Mouse (Mus musculus): Measurements from ENCODE around the gene Hjurp. TPM values are rescaled to one million over a fixed set of nuclear protein-coding genes. Genes with fewer than 3 reads are reported as not detected.
A peak's percentile ranks its signal among the peaks of the same experiment; 100 is the strongest.

Hjurp gene
- polyA plus RNA-seq, 1 experiment from 2014 or later, result 80.2 TPM

GRCm38 (mm10) chr1:88216551-88216950, 60.9 kb downstream of the Hjurp start:
- DNase-seq, result no peak

GRCm38 (mm10) chr1:88215466-88216380, 61.7 kb downstream of the Hjurp start:
- no peak overlapping the region for H3K4me3 ChIP-seq (replicated peaks; ENCODE audit: low read depth, low read length)
- H3K4me2 ChIP-seq (ENCODE audit: low read length), result no peak overlapping the region
- H3K36me3 ChIP-seq (ENCODE audit: control insufficient read depth, insufficient read depth, low read length), result no peaks in the 10 kb centered on the region
- no peaks in the 10 kb centered on the region for H3K4me1 ChIP-seq (ENCODE audit: control insufficient read depth, insufficient read depth, low read length)
- no peak for ATAC-seq (ENCODE audit: low FRiP score, low TSS enrichment)
- 70% methylated on average over 10 of the region's 10 CpGs for WGBS
- peaks cover 62% of the 10 kb centered on the region for H3K9me3 ChIP-seq (ENCODE audit: control insufficient read depth, low read length)
- no peaks in the 10 kb centered on the region for H3K27me3 ChIP-seq (ENCODE audit: control insufficient read depth, insufficient read depth, low read length)
- H3K27ac ChIP-seq (replicated peaks; ENCODE audit: low read depth, low read length), result no peak overlapping the region
- DNase-seq, result peak; percentile 7
- no peak overlapping the region for H3K9ac ChIP-seq (replicated peaks; ENCODE audit: low read length)

More at GRCm38 (mm10) chr1:88216551-88216950, 60.9 kb downstream of the Hjurp start:
- ATAC-seq (ENCODE audit: low FRiP score, low TSS enrichment), result no peak
- Histone ChIP-seq H3K9ac (replicated peaks; ENCODE audit: low read length) (no peak overlapping the region), H3K27me3 (ENCODE audit: control insufficient read depth, insufficient read depth, low read length) (no peaks in the 10 kb centered on the region), H3K36me3 (ENCODE audit: control insufficient read depth, insufficient read depth, low read length) (no peaks in the 10 kb centered on the region), H3K4me3 (replicated peaks; ENCODE audit: low read depth, low read length) (no peak overlapping the region), H3K27ac (replicated peaks; ENCODE audit: low read depth, low read length) (no peak overlapping the region), H3K4me2 (ENCODE audit: low read length) (no peak overlapping the region), H3K4me1 (ENCODE audit: control insufficient read depth, insufficient read depth, low read length) (no peaks in the 10 kb centered on the region), H3K9me3 (ENCODE audit: control insufficient read depth, low read length) (peaks cover 58% of the 10 kb centered on the region)
- WGBS, result 58% methylated on average over 2 of the region's 2 CpGs

- peaks cover 62% of the 10 kb centered on the region for H3K9me3 ChIP-seq (ENCODE audit: control insufficient read depth, low read length)
- ATAC-seq (ENCODE audit: low FRiP score, low TSS enrichment) (0 out of 2 replicates have a peak, but pooled peaks have one; percentile 7), DNase-seq (peak; percentile 0)
- H3K36me3 ChIP-seq (ENCODE audit: control insufficient read depth, insufficient read depth, low read length), result no peaks in the 10 kb centered on the region
- 80% methylated on average over 2 of the region's 2 CpGs for WGBS
- H3K27me3 ChIP-seq (ENCODE audit: control insufficient read depth, insufficient read depth, low read length), result no peaks in the 10 kb centered on the region
- no peak overlapping the region for H3K9ac ChIP-seq (replicated peaks; ENCODE audit: low read length)
- no peak overlapping the region for H3K4me3 ChIP-seq (replicated peaks; ENCODE audit: low read depth, low read length)
- no peaks in the 10 kb centered on the region for H3K4me1 ChIP-seq (ENCODE audit: control insufficient read depth, insufficient read depth, low read length)
- H3K27ac ChIP-seq (replicated peaks; ENCODE audit: low read depth, low read length), result no peak overlapping the region
- no peak overlapping the region for H3K4me2 ChIP-seq (ENCODE audit: low read length)
Observed at GRCm38 (mm10) chr1:88214462-88214952, 62.9 kb downstream of the Hjurp start.

DNA sequence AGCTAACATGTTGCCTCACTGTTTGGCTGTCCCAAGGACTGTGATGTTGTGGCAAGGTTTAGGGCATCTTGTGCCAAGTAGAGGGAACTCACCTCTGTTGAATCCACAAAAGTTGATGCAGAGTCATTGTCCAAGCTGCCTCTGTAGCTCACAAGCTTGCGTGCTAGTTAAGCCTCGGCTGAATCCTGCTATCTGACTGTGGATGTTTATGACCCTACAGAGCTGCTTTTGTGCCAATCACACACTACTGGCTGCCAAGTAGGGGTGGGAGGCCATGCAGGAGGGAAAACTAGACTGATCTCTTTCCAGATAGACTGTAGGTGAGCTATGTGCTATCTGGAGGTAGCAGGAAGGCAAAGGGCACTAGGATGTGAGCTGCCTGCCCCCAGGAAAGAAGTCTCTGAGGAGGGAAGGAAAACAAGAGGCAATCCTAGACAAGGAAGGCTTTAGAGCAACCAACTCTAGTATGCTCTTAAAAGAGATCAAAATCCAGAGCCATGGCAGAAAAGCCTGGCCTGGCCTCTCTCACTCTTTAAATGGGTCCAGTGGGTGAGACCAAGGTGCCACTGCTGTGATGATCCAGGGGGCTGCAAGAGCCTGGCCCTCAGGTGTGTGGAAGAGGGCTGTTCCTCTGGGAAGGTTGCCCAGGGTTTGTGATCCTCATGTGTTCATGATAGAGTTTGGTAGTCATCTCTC, 63.5 kb downstream of the Hjurp start:
- ATAC-seq (ENCODE audit: low FRiP score, low TSS enrichment) (peak; percentile 15), DNase-seq (peak; percentile 1)
- H3K4me3 ChIP-seq (replicated peaks; ENCODE audit: low read depth, low read length), result no peak overlapping the region
- no peak overlapping the region for H3K27ac ChIP-seq (replicated peaks; ENCODE audit: low read depth, low read length)
- no peak overlapping the region for H3K4me2 ChIP-seq (ENCODE audit: low read length)
- WGBS, result 83% methylated on average over 2 of the region's 2 CpGs
- peaks cover 62% of the 10 kb centered on the region for H3K9me3 ChIP-seq (ENCODE audit: control insufficient read depth, low read length)
- H3K27me3 ChIP-seq (ENCODE audit: control insufficient read depth, insufficient read depth, low read length), result no peaks in the 10 kb centered on the region
- no peaks in the 10 kb centered on the region for H3K36me3 ChIP-seq (ENCODE audit: control insufficient read depth, insufficient read depth, low read length)
- H3K4me1 ChIP-seq (ENCODE audit: control insufficient read depth, insufficient read depth, low read length), result no peaks in the 10 kb centered on the region
- H3K9ac ChIP-seq (replicated peaks; ENCODE audit: low read length), result no peak overlapping the region

- 75% methylated on average over 1 of the region's 1 CpGs for WGBS
- no peaks in the 10 kb centered on the region for H3K4me1 ChIP-seq (ENCODE audit: control insufficient read depth, insufficient read depth, low read length)
- DNase-seq (peak; percentile 1), ATAC-seq (ENCODE audit: low FRiP score, low TSS enrichment) (no peak)
- H3K4me2 ChIP-seq (ENCODE audit: low read length), result no peak overlapping the region
- no peak overlapping the region for H3K9ac ChIP-seq (replicated peaks; ENCODE audit: low read length)
- H3K9me3 ChIP-seq (ENCODE audit: control insufficient read depth, low read length), result peaks cover 62% of the 10 kb centered on the region
- H3K4me3 ChIP-seq (replicated peaks; ENCODE audit: low read depth, low read length), result no peak overlapping the region
- no peak overlapping the region for H3K27ac ChIP-seq (replicated peaks; ENCODE audit: low read depth, low read length)
- no peaks in the 10 kb centered on the region for H3K27me3 ChIP-seq (ENCODE audit: control insufficient read depth, insufficient read depth, low read length)
- H3K36me3 ChIP-seq (ENCODE audit: control insufficient read depth, insufficient read depth, low read length), result no peaks in the 10 kb centered on the region
Observed at GRCm38 (mm10) chr1:88213061-88213460, 64.4 kb downstream of the Hjurp start.

Other genes with a start within 250 kb of the Hjurp start
- gene Ugt1a10, start 222.2 kb downstream of the Hjurp start, polyA plus RNA-seq (2014; fragmentation: Nextera tagmentation; extraction: Ambion mirVana), result not detected in 2 replicates
- gene Ugt1a9, start 206.8 kb downstream of the Hjurp start, polyA plus RNA-seq (2014; fragmentation: Nextera tagmentation; extraction: Ambion mirVana), result not detected in 2 replicates
- not detected in 2 replicates for gene Ugt1a8, start 189.8 kb downstream of the Hjurp start, polyA plus RNA-seq (2014; fragmentation: Nextera tagmentation; extraction: Ambion mirVana)
- gene Ugt1a7c, start 182.6 kb downstream of the Hjurp start, polyA plus RNA-seq (2014; fragmentation: Nextera tagmentation; extraction: Ambion mirVana), result 0.24 and 0.99 TPM in 2 replicates
- 0.13 TPM in 1 of 2 replicates, not detected in the other for gene Ugt1a6b, start 174.4 kb downstream of the Hjurp start, polyA plus RNA-seq (2014; fragmentation: Nextera tagmentation; extraction: Ambion mirVana)
- gene Ugt1a6a, start 142.8 kb downstream of the Hjurp start, polyA plus RNA-seq (2014; fragmentation: Nextera tagmentation; extraction: Ambion mirVana), result 0.58 and 0.72 TPM in 2 replicates
- not detected in 2 replicates for gene Ugt1a5, start 111.6 kb downstream of the Hjurp start, polyA plus RNA-seq (2014; fragmentation: Nextera tagmentation; extraction: Ambion mirVana)
- not detected in 2 replicates for gene Ugt1a2, start 77.0 kb downstream of the Hjurp start, polyA plus RNA-seq (2014; fragmentation: Nextera tagmentation; extraction: Ambion mirVana)
- 12.9 and 14.2 TPM in 2 replicates for gene Dnajb3, start 71.9 kb downstream of the Hjurp start, polyA plus RNA-seq (2014; fragmentation: Nextera tagmentation; extraction: Ambion mirVana)
- not detected in 2 replicates for gene Ugt1a1, start 65.7 kb downstream of the Hjurp start, polyA plus RNA-seq (2014; fragmentation: Nextera tagmentation; extraction: Ambion mirVana)
- 0.66 and 1.8 TPM in 2 replicates for gene Mroh2a, start 50.6 kb downstream of the Hjurp start, polyA plus RNA-seq (2014; fragmentation: Nextera tagmentation; extraction: Ambion mirVana)
- 0.14 TPM in 1 of 2 replicates, not detected in the other for gene Trpm8, start within 50 bp of the Hjurp start, polyA plus RNA-seq (2014; fragmentation: Nextera tagmentation; extraction: Ambion mirVana)
- 0.47 and 0.81 TPM in 2 replicates for gene Spp2, start 129.3 kb upstream of the Hjurp start, polyA plus RNA-seq (2014; fragmentation: Nextera tagmentation; extraction: Ambion mirVana)
- gene Glrp1, start 232.4 kb upstream of the Hjurp start, polyA plus RNA-seq (2014; fragmentation: Nextera tagmentation; extraction: Ambion mirVana), result not detected in 2 replicates

Data from midbrain, embryonic 14.5 days (tissue).